Mouse (Mus musculus): ENCODE measurements around the gene Rfesd. TPM values are rescaled to one million over a fixed set of nuclear protein-coding genes. Genes with fewer than 3 reads are reported as not detected.

Rfesd gene
- 18.4 and 19.5 TPM in 2 replicates for polyA plus RNA-seq (2014; fragmentation: Nextera tagmentation; extraction: Ambion mirVana)

- H3K36me3 ChIP-seq (ENCODE audit: insufficient read depth), result no peaks in the 10 kb centered on the region
- H3K4me1 ChIP-seq (ENCODE audit: insufficient read depth), result no peaks in the 10 kb centered on the region
- no peak for TF ChIP-seq CTCF (IDR thresholded peaks at IDR 0.05; ENCODE audit: low read depth)
- H3K4me2 ChIP-seq, result peak within 1 kb of the TSS; percentile 74
- no peaks in the 10 kb centered on the region for H3K9me3 ChIP-seq (ENCODE audit: low read depth, low read length)
- peak; percentile 100 for ATAC-seq (ENCODE audit: insufficient read depth)
- peak within 1 kb of the TSS; percentile 65 for H3K4me3 ChIP-seq (ENCODE audit: low read depth, low read length)
- peak; percentile 99 for DNase-seq
- H3K27ac ChIP-seq (ENCODE audit: low read depth), result peak within 1 kb of the TSS; percentile 96
- H3K27me3 ChIP-seq (ENCODE audit: insufficient read depth, low read length), result no peaks in the 10 kb centered on the region
- peak within 1 kb of the TSS; percentile 84 for H3K9ac ChIP-seq
- under 1% methylated on average over 50 of the region's 50 CpGs for WGBS
These were observed at the start of gene Rfesd for GRCm38 (mm10) chr13:76017974-76018843. Gene Rfesd, minus strand, starts transcription at chr13:76018719.

- Histone ChIP-seq H3K4me1 (ENCODE audit: insufficient read depth) (no peaks in the 10 kb centered on the region), H3K27me3 (ENCODE audit: insufficient read depth, low read length) (no peaks in the 10 kb centered on the region), H3K9me3 (ENCODE audit: low read depth, low read length) (no peaks in the 10 kb centered on the region), H3K9ac (no peak overlapping the region), H3K27ac (ENCODE audit: low read depth) (no peak overlapping the region), H3K36me3 (ENCODE audit: insufficient read depth) (0 out of 2 replicates have a peak, but pooled peaks cover 19% of the 10 kb centered on the region), H3K4me2 (no peak overlapping the region), H3K4me3 (ENCODE audit: low read depth, low read length) (no peak overlapping the region)
- no peak for DNase-seq
- ATAC-seq (ENCODE audit: insufficient read depth), result no peak
- TF ChIP-seq CTCF (IDR thresholded peaks at IDR 0.05; ENCODE audit: low read depth), result no peak
- WGBS, result 81% methylated on average over 13 of the region's 13 CpGs
These were observed 45.9 kb upstream of the Rfesd start for GRCm38 (mm10) chr13:76064363-76064945.

GRCm38 (mm10) chr13:76063548-76063947 is 45.0 kb upstream of the Rfesd start:
- no peak for TF ChIP-seq CTCF (IDR thresholded peaks at IDR 0.05; ENCODE audit: low read depth)
- no peaks in the 10 kb centered on the region for H3K27me3 ChIP-seq (ENCODE audit: insufficient read depth, low read length)
- WGBS, result 80% methylated on average over 4 of the region's 4 CpGs

GRCm38 (mm10) chr13:76062569-76062968 is 44.0 kb upstream of the Rfesd start:
- no peaks in the 10 kb centered on the region for H3K9me3 ChIP-seq (ENCODE audit: low read depth, low read length)
- ATAC-seq (ENCODE audit: insufficient read depth) (no peak), DNase-seq (no peak)
- H3K4me1 ChIP-seq (ENCODE audit: insufficient read depth), result no peaks in the 10 kb centered on the region
- 96% methylated on average over 3 of the region's 3 CpGs for WGBS
- H3K36me3 ChIP-seq (ENCODE audit: insufficient read depth), result 0 out of 2 replicates have a peak, but pooled peaks cover 19% of the 10 kb centered on the region
- no peak overlapping the region for H3K4me3 ChIP-seq (ENCODE audit: low read depth, low read length)
- no peak overlapping the region for H3K27ac ChIP-seq (ENCODE audit: low read depth)
- TF ChIP-seq CTCF (IDR thresholded peaks at IDR 0.05; ENCODE audit: low read depth), result no peak
- H3K4me2 ChIP-seq, result no peak overlapping the region
- no peak overlapping the region for H3K9ac ChIP-seq
- H3K27me3 ChIP-seq (ENCODE audit: insufficient read depth, low read length), result peaks cover 2% of the 10 kb centered on the region; the same call in 1 of the 2 replicates

More at GRCm38 (mm10) chr13:76063548-76063947, 45.0 kb upstream of the Rfesd start:
- no peaks in the 10 kb centered on the region for H3K9me3 ChIP-seq (ENCODE audit: low read depth, low read length)
- H3K4me3 ChIP-seq (ENCODE audit: low read depth, low read length), result no peak overlapping the region
- 0 out of 2 replicates have a peak, but pooled peaks cover 19% of the 10 kb centered on the region for H3K36me3 ChIP-seq (ENCODE audit: insufficient read depth)
- H3K9ac ChIP-seq, result no peak overlapping the region
- no peaks in the 10 kb centered on the region for H3K4me1 ChIP-seq (ENCODE audit: insufficient read depth)
- ATAC-seq (ENCODE audit: insufficient read depth), result no peak
- H3K4me2 ChIP-seq, result no peak overlapping the region
- DNase-seq, result no peak
- no peak overlapping the region for H3K27ac ChIP-seq (ENCODE audit: low read depth)

GRCm38 (mm10) chr13:76062126-76062525 is 43.6 kb upstream of the Rfesd start:
- peaks cover 6% of the 10 kb centered on the region; the same call in 1 of the 2 replicates for H3K27me3 ChIP-seq (ENCODE audit: insufficient read depth, low read length)
- no peak for DNase-seq
- no peak overlapping the region for H3K4me2 ChIP-seq
- no peaks in the 10 kb centered on the region for H3K4me1 ChIP-seq (ENCODE audit: insufficient read depth)
- H3K4me3 ChIP-seq (ENCODE audit: low read depth, low read length), result no peak overlapping the region
- H3K9ac ChIP-seq, result no peak overlapping the region
- ATAC-seq (ENCODE audit: insufficient read depth), result no peak
- H3K36me3 ChIP-seq (ENCODE audit: insufficient read depth), result 0 out of 2 replicates have a peak, but pooled peaks cover 19% of the 10 kb centered on the region
- no peak overlapping the region for H3K27ac ChIP-seq (ENCODE audit: low read depth)
- WGBS, result 88% methylated on average over 3 of the region's 3 CpGs
- H3K9me3 ChIP-seq (ENCODE audit: low read depth, low read length), result no peaks in the 10 kb centered on the region
- TF ChIP-seq CTCF (IDR thresholded peaks at IDR 0.05; ENCODE audit: low read depth), result no peak

GRCm38 (mm10) chr13:76059591-76059990 is 41.1 kb upstream of the Rfesd start:
- H3K9me3 ChIP-seq (ENCODE audit: low read depth, low read length), result no peaks in the 10 kb centered on the region
- H3K36me3 ChIP-seq (ENCODE audit: insufficient read depth), result 0 out of 2 replicates have a peak, but pooled peaks cover 12% of the 10 kb centered on the region
- no peak overlapping the region for H3K4me3 ChIP-seq (ENCODE audit: low read depth, low read length)
- H3K27ac ChIP-seq (ENCODE audit: low read depth), result no peak overlapping the region
- ATAC-seq (ENCODE audit: insufficient read depth), result no peak
- TF ChIP-seq CTCF (IDR thresholded peaks at IDR 0.05; ENCODE audit: low read depth), result no peak
- 0 out of 2 replicates have a peak, but pooled peaks cover 5% of the 10 kb centered on the region for H3K4me1 ChIP-seq (ENCODE audit: insufficient read depth)
- H3K9ac ChIP-seq, result no peak overlapping the region
- no peak for DNase-seq
- H3K4me2 ChIP-seq, result no peak overlapping the region
- WGBS, result 82% methylated on average over 4 of the region's 4 CpGs
- H3K27me3 ChIP-seq (ENCODE audit: insufficient read depth, low read length), result peaks cover 32% of the 10 kb centered on the region

All from lung, embryonic 14.5 days (tissue).